Mouse (Mus musculus) layer of hippocampus, postnatal 25 days (tissue): ENCODE measurements around the gene Sema5a. TPM values are rescaled to one million over a fixed set of nuclear protein-coding genes. Genes with fewer than 3 reads are reported as not detected.

Source experiments
- DNase-seq, 2 experiments: peaks; one replicate each; pipeline ENCODE4 v3.0.0; 2022; ENCODE audit warnings: mixed read lengths in 2 of 2, low spot score in 1 of 2; ENCODE audit errors: extremely low spot score in 1 of 2
- total RNA-seq, 2 experiments: library from RNA; stranded (reverse); gene quantifications; 2 replicates each; pipeline ENCODE4 v1.2.3; 2021

The Sema5a gene
- total RNA-seq, 2 experiments from 2014 or later = 83.3 to 107 TPM

DNA sequence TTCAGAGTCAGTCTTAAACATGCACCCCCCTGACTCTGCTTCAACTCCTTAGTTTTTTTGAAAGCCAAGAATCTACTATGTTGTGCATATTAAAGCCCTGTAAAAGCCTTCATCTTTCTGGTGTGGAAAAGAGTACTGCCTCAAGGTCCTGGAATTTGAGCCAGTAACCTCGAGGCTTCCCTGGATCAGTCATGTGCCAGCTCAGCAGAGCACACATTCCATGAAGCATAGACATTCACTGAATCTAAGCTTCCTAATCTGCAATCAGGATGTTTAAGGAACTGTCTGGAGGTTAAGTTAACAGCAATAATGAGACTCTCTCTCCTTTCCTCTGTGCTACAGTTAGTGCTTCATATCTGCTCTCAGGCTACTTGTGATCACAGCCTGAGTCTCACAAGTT is 270.3 kb downstream of the Sema5a start:
- DNase-seq = no peak

DNA sequence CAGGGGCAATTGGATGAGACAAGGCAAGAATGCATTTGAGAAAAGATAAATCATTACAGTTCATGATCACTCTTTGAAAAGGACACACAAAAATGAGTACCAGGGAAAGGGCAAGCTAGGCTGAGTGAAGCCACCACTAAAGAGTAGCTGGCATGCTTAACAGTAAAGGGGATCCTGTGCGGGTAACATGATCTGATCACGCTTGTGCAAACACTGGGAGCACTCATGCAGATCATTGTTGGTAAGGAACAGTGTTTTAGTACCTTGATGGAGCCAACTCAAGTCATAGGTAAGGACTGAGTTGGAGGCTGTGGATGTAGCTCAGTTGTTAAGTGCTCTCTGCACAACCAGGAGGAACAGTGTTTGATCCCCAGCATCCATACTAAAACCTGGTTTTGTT is 273.3 kb downstream of the Sema5a start:
- DNase-seq = no peak

DNA sequence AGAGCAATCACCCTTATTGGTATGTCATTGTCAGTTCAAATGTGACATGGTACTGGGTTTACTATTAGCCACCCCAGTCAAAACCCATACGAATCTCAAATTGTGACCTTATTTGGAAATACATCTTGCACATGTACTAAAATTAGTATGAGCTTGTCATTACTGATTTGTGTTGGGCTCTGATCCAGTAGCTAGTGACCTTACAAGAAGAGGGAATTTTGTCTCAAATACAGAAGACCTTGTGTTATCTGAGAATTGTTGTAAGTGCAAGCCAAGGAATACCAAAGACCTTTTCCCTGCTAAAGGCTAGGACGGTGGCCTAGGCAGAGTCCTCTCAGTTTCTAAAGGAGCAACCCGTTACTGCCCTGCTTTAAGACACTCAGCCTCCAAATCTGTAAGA is 287.9 kb downstream of the Sema5a start:
- DNase-seq = no peak

DNA sequence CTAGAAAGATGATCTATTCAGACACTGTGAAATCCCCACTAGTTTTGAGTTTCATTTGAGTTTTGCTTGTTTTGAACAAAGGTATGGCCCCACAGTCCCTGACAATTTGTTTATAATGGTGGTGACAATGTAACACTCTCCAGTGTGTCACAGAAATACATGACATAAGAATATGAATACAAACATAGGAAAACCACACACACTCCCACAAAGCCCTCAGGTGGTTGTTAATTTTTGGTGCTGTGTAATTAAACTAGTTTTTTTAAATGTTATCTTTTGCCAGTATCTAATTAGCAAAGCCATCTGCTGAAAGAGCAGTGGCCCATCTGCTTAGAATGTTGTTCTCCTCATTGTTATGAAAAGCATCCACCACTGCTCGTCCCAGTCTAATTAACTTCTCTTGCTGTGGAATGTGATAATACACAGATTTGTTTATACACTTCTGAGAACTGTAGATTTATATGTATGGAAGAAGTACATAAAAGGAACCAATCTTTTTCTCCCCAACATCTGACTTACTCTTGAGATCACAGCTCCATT is 289.0 kb downstream of the Sema5a start:
- peak in 1 of 2 experiments; percentile 22 for DNase-seq

DNA sequence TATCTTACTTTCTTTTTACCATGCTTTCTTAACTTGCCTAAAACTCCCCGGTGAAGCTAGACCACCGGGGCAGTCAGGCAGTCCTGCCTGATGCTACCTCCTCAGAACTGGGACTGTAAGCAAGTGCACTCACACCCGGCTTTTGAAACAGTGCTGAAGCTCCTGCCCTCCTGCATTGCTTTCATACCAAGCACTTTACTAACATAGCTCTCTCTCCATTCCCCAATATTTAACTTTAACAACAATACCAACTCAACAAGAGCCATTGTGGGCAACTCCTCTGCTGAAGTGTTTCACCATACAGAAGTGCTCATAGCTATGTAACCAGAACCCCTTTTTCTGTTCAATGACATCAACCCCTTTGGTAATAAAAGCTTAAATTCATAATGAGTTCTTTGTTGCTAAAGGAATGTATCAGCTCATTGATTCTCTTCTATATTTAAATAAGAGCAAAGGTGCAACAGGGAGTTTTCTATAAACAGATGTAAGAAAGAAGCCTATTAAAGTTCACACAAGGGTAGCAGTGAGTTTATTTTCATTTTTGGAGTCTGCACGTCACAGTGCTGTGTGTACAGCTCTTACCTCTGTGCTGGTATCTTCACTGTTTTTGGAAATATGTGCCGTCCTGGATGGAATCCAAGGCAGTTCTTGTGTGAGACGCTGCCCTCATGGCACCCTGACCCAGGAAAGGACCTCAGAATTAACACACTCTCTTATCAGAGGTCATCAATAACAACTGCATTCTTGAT is 292.3 kb downstream of the Sema5a start:
- no peak for DNase-seq

DNA sequence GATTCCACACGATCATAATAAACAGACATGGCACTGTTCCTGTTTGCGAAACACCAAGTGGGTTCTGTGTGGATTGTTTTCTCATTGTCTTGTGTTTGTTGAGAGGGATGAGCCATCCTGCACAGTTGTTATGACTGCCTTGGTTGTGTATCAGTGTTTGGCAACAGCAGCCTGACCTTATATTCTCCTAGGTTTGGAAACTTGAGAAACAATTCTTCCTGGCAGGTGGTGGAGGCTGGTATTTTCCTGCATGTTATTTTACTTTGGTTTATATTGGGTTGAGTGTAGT is 292.8 kb downstream of the Sema5a start:
- no peak for DNase-seq

DNA sequence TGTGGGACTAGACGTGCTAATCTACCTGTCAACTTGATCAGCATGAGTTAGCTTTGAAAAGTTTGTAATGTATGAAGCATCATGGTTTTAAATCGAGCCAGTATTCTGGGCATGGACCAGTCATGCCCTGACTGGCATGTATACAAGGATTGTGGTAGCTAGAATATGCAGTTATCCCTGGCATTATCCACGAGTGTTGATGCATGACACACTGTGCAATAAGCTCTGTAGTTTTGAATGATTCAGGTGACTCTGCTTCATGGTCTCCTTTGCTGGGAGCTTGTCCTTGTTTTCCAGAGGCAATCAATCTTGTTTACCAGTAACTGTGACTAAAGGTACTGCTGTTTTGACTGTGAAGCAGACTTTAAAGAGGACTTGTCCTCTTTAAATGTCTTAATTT is 293.5 kb downstream of the Sema5a start:
- DNase-seq = no peak

DNA sequence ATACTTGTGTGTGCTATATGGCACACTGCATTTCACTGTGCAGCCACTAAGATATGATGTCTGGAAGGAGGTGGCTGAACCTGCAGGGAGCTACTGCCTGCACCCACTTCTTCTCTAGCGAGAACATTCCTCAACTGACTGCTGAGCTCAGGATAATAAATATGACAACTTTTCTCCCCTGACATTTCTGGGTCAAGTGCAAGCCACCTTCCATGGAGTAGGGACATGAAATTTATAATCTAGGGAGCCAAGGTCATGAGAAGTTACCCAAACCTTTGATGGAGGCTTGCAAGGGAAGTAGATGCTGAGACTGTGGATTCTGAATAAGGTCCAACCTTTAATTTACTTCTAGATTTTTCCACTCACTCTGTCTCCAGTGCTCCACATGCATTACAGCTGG is 298.1 kb downstream of the Sema5a start:
- DNase-seq = no peak

DNA sequence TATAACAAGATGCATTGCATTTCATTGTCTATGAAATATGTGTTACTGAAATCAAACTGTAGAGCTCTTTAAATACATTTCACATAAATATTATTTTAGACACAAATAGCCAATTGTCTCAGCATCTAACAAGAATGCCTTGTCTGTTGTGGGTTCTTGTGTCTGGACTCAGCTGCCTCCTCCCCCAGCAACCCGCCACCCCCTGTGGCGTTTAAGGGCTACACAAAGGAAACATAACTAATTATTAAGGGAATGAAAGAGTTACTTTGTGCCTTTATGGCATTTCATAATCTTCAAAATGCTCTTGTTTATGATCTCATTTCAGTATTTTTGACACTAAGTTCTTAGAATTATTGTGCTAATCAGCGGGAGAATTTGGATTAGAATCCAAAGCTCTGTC is 298.6 kb downstream of the Sema5a start:
- DNase-seq = no peak

DNA sequence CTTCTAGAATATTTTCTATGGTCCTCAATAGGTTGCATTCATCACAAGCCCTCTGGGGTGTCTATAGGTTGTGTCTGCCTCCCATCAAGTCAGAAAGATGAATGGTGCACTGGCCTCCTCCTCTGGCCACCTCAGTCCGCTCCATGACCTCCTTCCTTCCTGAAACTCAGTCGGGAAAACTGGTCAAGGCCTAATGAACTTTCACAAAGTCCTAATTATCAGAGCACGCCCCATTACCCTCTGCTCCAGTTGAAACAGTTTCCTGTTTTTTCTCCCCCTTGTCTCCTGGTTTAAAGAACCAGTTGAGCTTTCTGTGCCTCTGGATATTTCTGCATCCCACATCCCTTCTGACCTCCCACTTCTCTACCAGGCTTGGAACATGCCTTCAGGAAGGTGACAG is 300.8 kb downstream of the Sema5a start:
- no peak for DNase-seq

DNA sequence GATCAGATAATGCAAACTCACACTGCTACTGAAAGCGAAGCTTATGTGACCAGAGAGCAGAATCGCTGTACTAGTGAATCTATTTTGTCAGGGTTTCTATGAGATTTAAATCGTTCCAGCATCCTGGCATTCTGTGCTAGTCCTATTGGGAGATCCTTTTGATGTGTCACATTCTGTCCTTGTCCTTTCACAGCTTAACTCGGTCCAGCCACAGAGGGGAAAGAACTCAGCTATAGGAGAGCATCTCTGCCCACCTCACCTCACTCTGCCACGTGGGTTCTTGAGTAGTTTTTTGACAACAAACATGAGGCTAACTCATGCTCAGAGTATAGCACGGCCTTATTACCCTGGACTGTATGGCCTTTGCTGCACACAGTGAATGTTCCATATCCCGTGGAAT is 302.1 kb downstream of the Sema5a start:
- DNase-seq = no peak

DNA sequence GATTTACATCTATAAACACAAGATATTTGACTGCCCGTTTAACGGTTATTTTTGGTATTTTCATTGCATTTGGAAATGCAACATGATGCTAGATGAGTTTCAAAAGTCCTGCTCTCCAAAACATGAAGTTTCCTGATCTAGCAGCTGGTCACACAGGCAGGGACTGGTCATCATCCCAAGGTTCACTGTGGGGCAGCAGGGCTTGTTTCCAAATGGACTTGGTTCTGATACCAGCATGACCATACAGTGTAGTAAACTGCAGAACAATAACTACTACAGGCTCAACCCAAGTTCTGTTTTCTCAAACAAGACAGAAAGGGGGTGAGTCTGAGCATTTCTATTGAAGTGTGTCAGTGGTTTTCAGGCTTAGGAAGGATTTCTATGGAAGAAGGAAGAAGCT is 314.3 kb downstream of the Sema5a start:
- no peak for DNase-seq

DNA sequence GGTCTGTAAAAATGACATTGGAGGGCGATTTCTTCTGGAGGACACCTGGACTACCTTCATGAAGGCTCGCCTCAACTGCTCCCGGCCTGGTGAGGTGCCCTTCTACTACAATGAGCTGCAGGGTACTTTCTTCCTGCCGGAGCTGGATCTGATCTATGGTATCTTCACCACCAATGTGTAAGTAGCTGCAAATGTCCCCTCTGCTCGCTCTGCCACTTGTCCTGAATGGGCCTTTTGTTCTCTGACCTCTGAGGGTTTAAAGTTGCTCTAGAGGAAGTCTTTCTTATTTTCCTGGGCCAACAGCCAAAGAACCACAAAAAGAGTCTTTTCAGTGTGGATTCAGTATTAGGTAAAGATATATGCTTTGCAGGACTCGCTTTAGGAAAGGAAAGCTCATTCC is 318.0 kb downstream of the Sema5a start:
- no peak for DNase-seq

DNA sequence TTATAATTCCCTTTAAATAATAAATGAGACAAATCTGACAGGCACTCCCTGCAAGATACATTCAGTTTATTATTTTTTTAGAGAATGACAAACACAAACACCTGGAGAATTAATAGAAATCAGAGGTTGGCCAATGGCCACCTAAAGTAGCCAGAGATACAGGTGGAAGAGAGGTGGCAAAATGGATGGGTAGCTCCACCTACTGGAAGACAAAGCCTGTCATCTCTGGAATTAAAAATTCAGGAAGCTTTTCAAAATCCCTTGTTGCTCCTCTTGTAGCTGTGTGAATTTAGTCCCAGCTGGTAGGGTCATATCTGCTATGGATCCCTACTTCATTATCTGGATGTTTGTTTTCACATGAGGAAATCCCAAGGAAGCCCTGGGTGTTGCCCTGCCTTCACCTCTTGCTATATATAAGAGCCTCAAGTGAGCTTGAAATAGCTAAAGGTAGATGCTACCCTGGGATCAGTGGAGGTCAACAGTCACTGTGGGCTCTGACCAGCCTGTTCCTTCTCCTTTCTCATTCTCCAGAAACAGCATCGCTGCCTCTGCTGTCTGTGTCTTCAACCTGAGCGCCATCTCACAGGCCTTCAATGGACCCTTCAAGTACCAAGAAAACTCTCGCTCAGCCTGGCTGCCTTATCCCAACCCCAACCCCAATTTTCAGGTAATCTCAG is 323.7 kb downstream of the Sema5a start:
- DNase-seq = peak in 1 of 2 experiments; percentile 18

DNA sequence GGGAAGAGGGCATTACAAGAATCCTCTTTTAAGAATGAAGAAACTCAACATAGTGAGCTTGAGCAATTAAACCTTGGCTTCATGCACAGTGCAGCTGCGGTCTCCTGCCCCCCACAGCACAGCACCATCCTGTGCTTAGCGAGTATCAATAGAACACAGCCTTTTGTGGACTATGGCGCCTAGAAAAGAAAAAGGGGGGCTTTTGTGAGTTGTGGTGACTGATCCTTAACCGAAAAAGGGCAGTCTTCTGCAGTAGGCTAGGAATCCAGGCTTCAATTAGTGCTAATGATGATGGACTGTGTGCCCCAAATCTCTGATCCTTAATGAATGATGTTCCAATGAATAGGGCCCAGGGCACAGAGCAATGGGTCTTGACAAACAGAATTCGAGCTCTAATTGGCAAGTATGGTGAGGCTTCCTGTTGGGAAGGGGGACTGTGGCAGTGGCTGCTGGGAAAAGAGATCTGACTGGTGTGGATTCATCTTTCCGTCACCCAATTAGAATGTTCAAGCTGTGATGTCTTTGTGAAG is 324.3 kb downstream of the Sema5a start:
- no peak for DNase-seq

DNA sequence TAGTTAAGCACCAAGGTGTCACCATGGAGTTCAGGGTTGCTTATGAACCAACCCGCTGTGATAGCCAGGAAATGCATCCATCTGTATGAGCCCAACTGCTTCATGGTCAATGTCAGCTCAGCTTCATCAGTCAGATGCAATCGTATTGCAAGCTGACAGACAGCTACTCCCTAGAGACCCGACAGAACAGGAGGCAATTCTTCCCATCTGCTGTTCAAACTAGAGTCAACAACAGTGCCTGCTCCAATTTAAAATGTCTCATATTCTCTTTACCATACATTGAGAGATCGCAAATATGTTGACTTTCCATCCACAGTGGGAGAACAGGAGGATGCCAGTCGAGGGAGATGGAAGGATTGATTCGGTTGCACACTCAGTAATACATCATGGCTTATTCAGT is 329.7 kb downstream of the Sema5a start:
- DNase-seq = no peak

DNA sequence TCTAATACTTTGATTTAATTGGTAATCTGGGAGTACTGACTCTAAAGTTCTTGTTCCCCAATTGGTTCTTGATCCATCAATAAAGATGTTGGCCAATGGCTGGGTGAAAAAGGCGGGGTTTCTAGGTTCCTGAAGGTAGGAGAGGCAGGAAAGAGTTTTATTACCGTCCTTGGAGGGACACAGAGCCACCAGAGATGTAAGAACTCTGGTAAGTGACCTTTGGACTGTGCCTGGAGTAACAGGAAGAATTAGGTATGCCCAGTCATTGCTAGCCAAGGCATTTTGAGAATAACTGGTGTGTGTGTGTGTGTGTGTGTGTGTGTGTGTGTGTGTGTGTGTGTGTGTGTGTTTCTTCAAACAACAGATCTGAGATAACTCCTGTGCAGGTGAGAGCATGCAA is 330.6 kb downstream of the Sema5a start:
- no peak for DNase-seq

DNA sequence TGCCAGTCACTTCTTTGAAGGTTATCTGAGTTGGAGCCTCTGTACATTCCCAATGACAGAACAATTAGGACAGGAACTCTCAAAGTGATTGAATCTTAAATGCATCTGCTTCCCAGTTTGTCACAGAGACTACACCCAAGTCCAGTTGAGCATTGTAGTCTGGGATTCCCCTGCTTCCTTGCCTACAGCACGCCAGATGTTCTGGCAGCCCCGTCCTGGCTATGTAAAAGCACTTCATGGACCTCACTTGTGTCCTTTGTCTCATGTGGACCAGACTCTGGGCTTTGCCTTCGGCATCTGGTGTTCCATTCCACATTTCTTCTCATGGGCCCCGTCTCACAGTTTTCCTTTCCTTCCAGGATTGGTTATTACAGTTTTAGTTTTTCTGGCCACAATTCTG is 334.7 kb downstream of the Sema5a start:
- no peak for DNase-seq

DNA sequence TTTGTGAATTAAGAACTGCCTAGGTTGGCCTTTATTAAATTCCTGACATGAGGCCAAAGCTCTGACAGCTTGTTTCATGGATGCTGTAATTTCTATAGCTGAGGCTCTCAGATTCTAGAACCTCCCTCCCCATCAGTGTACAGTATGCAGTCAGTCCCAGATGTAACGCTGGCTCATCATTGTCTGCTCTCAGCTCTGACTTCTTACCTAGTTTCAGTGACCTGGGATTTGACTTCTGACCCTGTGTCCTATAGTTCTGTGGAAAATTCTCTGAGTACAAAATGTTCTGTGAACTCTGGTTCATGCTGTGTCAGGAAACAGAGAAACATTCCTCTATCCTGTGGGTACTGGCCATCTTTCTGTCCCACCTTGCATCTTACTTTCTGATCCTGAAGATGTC is 346.0 kb downstream of the Sema5a start:
- DNase-seq = no peak

DNA sequence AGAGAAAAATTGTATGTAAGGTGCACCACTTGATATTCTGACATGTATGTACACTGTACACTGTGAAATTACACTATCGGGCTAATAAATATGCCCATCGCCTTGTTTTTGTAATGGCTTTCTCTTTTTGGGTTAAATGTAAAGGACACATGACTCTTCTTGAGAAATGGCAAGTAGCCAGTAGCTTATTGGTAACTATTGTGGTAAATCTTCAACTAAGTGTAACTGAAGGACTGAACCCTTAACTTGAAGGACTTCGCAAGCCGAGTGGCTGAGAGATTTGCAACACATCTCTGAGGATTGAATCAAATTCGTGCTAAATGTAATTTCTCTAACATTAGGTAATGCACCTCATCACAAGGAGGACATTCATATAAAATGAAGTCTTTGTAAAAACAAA is 349.1 kb downstream of the Sema5a start:
- no peak for DNase-seq

DNA sequence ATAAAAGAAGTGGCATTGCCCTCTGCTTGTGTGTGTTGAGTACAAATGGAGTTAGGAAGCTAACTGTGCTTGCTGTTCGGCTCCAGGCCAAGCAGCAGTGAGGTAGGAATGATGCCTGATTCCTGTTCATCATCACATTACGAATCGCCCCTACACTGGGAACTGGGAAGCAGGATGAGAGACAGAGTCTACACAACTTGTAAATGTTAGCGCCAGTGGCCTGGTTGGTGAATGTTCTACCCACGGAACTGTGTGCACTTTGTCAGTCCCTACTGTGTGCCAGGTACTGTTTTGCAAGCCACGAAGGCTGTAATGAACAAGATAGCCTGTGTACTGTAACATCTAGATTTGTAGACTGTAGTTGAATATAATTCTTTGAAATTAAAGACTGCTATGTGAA is 352.0 kb downstream of the Sema5a start:
- no peak for DNase-seq

DNA sequence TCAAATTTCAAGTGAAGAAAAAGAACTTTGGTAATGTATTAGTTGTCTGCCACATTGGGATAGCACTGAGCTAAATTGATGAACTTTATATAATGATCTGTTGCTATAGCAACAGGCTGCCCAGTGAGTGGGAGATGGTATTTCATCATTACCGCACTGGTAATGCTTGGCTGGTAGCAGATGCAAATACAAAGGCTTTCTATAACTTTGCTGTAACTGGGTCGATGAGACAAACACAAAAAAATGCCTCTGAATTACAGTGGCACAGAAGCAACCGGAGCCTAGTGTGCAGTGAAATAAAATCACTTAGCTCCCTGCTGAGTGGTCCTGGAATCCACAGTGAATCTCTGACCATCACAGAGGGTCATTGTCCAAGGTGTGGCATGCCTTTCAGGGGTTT is 352.6 kb downstream of the Sema5a start:
- no peak for DNase-seq
